Mouse (Mus musculus): Measurements from ENCODE around the gene Ppfibp1. TPM values are rescaled to one million over a fixed set of nuclear protein-coding genes. Genes with fewer than 3 reads are reported as not detected.
A peak's percentile ranks its signal among the peaks of the same experiment; 100 is the strongest.

The Ppfibp1 gene
- total RNA-seq, 2 experiments from 2014 or later = 35.3 to 40.6 TPM

DNA sequence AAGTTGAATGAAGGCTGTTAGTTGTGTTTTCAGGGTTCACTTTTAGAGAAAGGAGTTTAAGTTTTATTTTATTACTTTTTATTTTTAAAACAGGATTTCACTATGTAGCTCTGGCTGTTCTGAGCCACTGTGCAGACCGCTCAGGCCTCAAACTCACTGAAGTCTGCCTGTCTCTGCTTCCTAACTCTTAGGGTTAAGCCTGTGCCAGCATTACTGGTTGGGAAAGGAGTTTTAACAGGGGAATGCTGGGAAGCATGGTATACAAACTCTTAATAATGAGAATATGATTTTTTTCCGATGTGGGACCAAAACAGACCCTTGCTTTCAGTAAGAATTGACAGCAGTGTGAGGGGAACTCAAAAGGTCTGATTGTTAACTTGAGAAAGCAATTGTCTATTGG lies 1.9 kb downstream of the Ppfibp1 start:
- Histone ChIP-seq H3K4me3 (peak overlapping the region; percentile 5; the same call in 1 of the 2 replicates), H3K27ac (peak overlapping the region; percentile 23; the same call in 1 of the 2 replicates)
- no peak for DNase-seq (ENCODE audit: low spot score in 2 of 2)
- TF ChIP-seq CTCF (conservative IDR thresholded peaks at IDR 0.05) = no peak

GRCm38 (mm10) chr6:146890633-146891032 lies 2.3 kb downstream of the Ppfibp1 start:
- no peak for TF ChIP-seq CTCF (conservative IDR thresholded peaks at IDR 0.05)

GRCm38 (mm10) chr6:146893890-146894289 lies 5.6 kb downstream of the Ppfibp1 start:
- H3K27ac ChIP-seq = no peak overlapping the region
- H3K4me3 ChIP-seq = no peak overlapping the region
- DNase-seq (ENCODE audit: low spot score in 2 of 2) = no peak
- no peak for TF ChIP-seq CTCF (conservative IDR thresholded peaks at IDR 0.05)

More at GRCm38 (mm10) chr6:146890633-146891032, 2.3 kb downstream of the Ppfibp1 start:
- peak overlapping the region; percentile 23; the same call in 1 of the 2 replicates for H3K27ac ChIP-seq
- peak overlapping the region; percentile 5; the same call in 1 of the 2 replicates for H3K4me3 ChIP-seq
- DNase-seq (ENCODE audit: low spot score in 2 of 2) = no peak

- no peak for DNase-seq (ENCODE audit: low spot score in 2 of 2)
- H3K4me3 ChIP-seq = no peak overlapping the region
- TF ChIP-seq CTCF (conservative IDR thresholded peaks at IDR 0.05) = no peak
- no peak overlapping the region for H3K27ac ChIP-seq
Measured at GRCm38 (mm10) chr6:146898709-146899108, 10.4 kb downstream of the Ppfibp1 start.

DNA sequence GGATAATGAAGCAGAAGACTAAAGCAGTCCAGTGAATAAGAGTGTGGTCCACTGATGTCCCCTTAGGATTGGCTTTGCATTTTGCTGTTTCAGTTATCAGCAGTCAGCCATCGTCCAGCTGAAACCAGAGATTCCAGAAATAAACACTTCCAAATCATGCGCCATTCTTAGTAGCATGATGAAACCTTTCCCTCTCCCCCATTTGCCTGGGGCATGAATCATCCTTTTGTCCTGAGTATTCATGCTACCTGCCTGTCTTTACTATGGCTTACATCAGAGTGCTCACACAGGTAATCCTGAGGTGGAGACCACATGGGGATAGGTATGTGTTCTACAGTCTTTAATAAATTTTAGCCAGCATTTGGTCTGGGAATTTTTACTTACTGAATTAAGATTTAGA lies 11.4 kb downstream of the Ppfibp1 start:
- H3K27ac ChIP-seq = no peak overlapping the region
- no peak for DNase-seq (ENCODE audit: low spot score in 2 of 2)
- TF ChIP-seq CTCF (conservative IDR thresholded peaks at IDR 0.05) = no peak
- no peak overlapping the region for H3K4me3 ChIP-seq

GRCm38 (mm10) chr6:146901929-146902328 lies 13.6 kb downstream of the Ppfibp1 start:
- no peak overlapping the region for H3K27ac ChIP-seq
- 0 out of 2 replicates have a peak, but pooled peaks have one; percentile 26 for TF ChIP-seq CTCF (conservative IDR thresholded peaks at IDR 0.05)
- no peak for DNase-seq (ENCODE audit: low spot score in 2 of 2)
- no peak overlapping the region for H3K4me3 ChIP-seq

DNA sequence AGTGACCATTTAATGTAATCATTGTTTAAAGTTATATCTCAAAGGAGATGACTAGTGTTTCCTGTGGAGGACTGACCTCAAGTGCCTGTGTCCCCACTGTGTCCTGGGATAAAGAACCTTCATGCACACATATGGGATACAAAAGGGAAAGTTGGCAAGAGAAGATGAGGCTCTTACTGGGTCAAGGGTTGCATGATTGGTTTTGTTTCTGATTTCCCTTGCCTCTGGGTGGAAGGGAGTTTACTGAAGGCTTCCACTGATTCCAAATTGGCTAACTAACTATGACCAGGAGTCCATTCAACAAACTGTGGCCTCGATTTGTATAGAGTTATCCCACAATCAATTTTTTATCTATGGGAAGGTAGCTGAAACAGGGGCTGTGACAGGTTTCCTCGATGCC lies 15.3 kb downstream of the Ppfibp1 start:
- no peak overlapping the region for H3K4me3 ChIP-seq
- H3K27ac ChIP-seq = no peak overlapping the region
- DNase-seq (ENCODE audit: low spot score in 2 of 2) = no peak
- TF ChIP-seq CTCF (conservative IDR thresholded peaks at IDR 0.05) = no peak

- Histone ChIP-seq H3K27ac (no peak overlapping the region), H3K4me3 (no peak overlapping the region)
- no peak for DNase-seq (ENCODE audit: low spot score in 2 of 2)
- TF ChIP-seq CTCF (conservative IDR thresholded peaks at IDR 0.05) = no peak
Measured at GRCm38 (mm10) chr6:146904707-146905106, 16.4 kb downstream of the Ppfibp1 start.

DNA sequence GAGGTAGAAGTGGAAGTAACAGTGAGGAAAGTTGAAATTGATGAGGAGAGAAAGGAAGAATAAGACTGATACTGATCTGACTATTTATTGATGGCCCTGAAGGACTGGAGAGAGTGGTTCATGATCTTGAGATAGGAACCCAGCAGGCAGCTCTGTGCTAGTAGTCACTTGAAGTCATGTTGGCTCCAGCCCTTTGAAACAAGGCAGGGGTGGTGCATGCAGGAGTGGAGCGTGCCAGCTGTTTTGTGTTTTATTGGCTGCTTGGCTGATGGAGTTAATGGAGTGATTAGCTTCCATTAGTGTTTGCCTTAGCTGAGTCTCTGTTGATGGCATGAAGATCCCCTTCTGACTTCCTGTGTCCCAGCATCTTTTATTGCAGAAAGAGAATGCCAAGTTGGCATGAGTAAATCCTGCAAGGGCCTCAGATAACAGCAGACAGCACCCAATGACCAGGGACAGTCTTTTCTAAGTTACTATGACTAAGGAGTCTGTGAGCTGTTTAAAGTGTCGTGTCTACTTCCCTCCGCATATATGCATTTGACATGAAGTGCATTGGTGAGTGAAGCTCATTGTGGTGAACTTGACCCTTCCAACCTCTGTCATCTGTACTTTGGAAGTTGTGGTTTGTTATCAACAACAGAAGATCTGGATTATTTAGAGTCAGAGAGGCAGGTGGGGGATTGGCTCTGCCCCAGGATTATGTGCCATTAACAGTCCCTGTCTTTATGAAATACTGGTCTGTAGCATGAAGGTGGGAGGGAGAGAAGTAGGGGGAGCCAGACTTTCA lies 17.9 kb downstream of the Ppfibp1 start:
- Histone ChIP-seq H3K27ac (no peak overlapping the region), H3K4me3 (no peak overlapping the region)
- TF ChIP-seq CTCF (conservative IDR thresholded peaks at IDR 0.05) = no peak
- DNase-seq (ENCODE audit: low spot score in 2 of 2) = no peak

- no peak for TF ChIP-seq CTCF (conservative IDR thresholded peaks at IDR 0.05)
- H3K27ac ChIP-seq = no peak overlapping the region
- DNase-seq (ENCODE audit: low spot score in 2 of 2) = no peak
- no peak overlapping the region for H3K4me3 ChIP-seq
Measured at GRCm38 (mm10) chr6:146907061-146907794, 18.9 kb downstream of the Ppfibp1 start.

GRCm38 (mm10) chr6:146907795-146908190 lies 19.5 kb downstream of the Ppfibp1 start:
- no peak for DNase-seq (ENCODE audit: low spot score in 2 of 2)
- Histone ChIP-seq H3K27ac (no peak overlapping the region), H3K4me3 (no peak overlapping the region)
- TF ChIP-seq CTCF (conservative IDR thresholded peaks at IDR 0.05) = no peak

- TF ChIP-seq CTCF (conservative IDR thresholded peaks at IDR 0.05) = no peak
Measured at GRCm38 (mm10) chr6:146908801-146909200, 20.5 kb downstream of the Ppfibp1 start.

DNA sequence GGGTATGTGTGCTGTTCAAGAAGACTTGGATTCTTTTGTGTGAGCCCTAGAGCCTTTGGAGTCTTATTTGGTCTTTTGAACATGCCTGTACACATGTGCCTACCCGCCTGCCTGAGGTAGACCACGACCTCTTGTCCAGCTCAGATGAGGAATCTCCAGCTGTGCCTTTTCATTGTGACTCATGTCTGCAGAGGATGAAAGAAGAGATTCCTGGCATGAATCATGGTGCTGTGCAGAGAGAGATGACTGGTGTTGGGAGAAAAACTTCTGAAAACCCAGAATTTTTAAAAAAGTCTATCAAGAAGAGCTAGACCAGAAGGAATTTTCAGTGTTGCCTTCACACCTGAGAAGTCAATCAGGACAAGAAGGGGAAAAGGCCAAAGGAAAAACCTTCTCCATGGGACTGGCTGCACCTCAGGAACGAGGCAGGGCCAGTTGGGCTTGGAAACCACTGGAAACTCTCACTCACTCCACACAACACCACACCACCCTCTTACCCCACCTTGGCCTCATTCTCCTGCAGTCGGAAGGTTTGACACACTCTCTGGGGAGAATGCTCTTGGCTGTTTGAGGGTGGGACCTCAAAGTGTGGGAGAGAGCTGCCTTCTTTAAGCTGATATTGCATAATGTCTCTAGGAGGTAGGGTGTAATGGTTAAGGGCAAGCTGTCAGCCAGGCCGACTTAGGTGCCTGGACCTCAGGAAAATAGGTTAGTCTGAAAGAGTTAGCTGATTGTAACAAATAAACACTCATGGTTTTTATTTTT lies 21.6 kb downstream of the Ppfibp1 start:
- TF ChIP-seq CTCF (conservative IDR thresholded peaks at IDR 0.05) = no peak
- Histone ChIP-seq H3K4me3 (no peak overlapping the region; the same call in 1 of the 2 replicates), H3K27ac (peak overlapping the region; percentile 79)
- no peak for DNase-seq (ENCODE audit: low spot score in 2 of 2)

More at GRCm38 (mm10) chr6:146908801-146909200, 20.5 kb downstream of the Ppfibp1 start:
- Histone ChIP-seq H3K4me3 (no peak overlapping the region), H3K27ac (peak overlapping the region; percentile 79)
- DNase-seq (ENCODE audit: low spot score in 2 of 2) = no peak

All from layer of hippocampus, adult 2 months (tissue).